Mouse (Mus musculus): ENCODE measurements around the gene Src.
A peak's percentile ranks its signal among the peaks of the same experiment; 100 is the strongest.

The Src gene

GRCm38 (mm10) chr2:157447297-157448158 lies 29.3 kb downstream of the Src start:
- no peak for DNase-seq

GRCm38 (mm10) chr2:157448356-157448755 lies 30.1 kb downstream of the Src start:
- no peak for DNase-seq

GRCm38 (mm10) chr2:157450905-157451304 lies 32.7 kb downstream of the Src start:
- DNase-seq: no peak

- DNase-seq: no peak
These were observed 33.3 kb downstream of the Src start for GRCm38 (mm10) chr2:157451372-157452040.

- peak; percentile 78 to 88 for DNase-seq
These were observed 39.0 kb downstream of the Src start for GRCm38 (mm10) chr2:157457100-157457806.

GRCm38 (mm10) chr2:157458472-157458871 lies 40.2 kb downstream of the Src start:
- peak in 1 of 2 experiments; percentile 72 for DNase-seq

- DNase-seq: no peak
These were observed 41.5 kb downstream of the Src start for GRCm38 (mm10) chr2:157459736-157460135.

- DNase-seq: no peak
These were observed 44.8 kb downstream of the Src start for GRCm38 (mm10) chr2:157462776-157463710.

GRCm38 (mm10) chr2:157463887-157464745 lies 45.9 kb downstream of the Src start:
- DNase-seq: no peak

- DNase-seq: peak in 1 of 2 experiments; percentile 13
These were observed 46.5 kb downstream of the Src start for GRCm38 (mm10) chr2:157464746-157465126.

- DNase-seq: no peak
These were observed 48.6 kb downstream of the Src start for GRCm38 (mm10) chr2:157466836-157467235.

- DNase-seq: peak in 1 of 2 experiments; percentile 55
These were observed 50.0 kb downstream of the Src start for GRCm38 (mm10) chr2:157468130-157468796.

GRCm38 (mm10) chr2:157471292-157471691 lies 53.0 kb downstream of the Src start:
- no peak for DNase-seq

- no peak for DNase-seq
These were observed 53.5 kb downstream of the Src start for GRCm38 (mm10) chr2:157471737-157472136.

GRCm38 (mm10) chr2:157472469-157472868 lies 54.2 kb downstream of the Src start:
- DNase-seq: no peak

GRCm38 (mm10) chr2:157474269-157474729 lies 56.1 kb downstream of the Src start:
- DNase-seq: no peak

GRCm38 (mm10) chr2:157475437-157476379 lies 57.5 kb downstream of the Src start:
- no peak for DNase-seq

GRCm38 (mm10) chr2:157478651-157479050 lies 60.4 kb downstream of the Src start:
- DNase-seq: no peak

GRCm38 (mm10) chr2:157479858-157480568 lies 61.8 kb downstream of the Src start:
- DNase-seq: peak in 1 of 2 experiments; percentile 59
